Mouse (Mus musculus) urinary bladder, postnatal 10 days (tissue): ENCODE results near the gene Cnnm1.

Source experiments
- DNase-seq: peaks from one replicate; pipeline ENCODE4 v3.0.0; 2022; ENCODE audit warnings: low spot score

Cnnm1 gene

DNA sequence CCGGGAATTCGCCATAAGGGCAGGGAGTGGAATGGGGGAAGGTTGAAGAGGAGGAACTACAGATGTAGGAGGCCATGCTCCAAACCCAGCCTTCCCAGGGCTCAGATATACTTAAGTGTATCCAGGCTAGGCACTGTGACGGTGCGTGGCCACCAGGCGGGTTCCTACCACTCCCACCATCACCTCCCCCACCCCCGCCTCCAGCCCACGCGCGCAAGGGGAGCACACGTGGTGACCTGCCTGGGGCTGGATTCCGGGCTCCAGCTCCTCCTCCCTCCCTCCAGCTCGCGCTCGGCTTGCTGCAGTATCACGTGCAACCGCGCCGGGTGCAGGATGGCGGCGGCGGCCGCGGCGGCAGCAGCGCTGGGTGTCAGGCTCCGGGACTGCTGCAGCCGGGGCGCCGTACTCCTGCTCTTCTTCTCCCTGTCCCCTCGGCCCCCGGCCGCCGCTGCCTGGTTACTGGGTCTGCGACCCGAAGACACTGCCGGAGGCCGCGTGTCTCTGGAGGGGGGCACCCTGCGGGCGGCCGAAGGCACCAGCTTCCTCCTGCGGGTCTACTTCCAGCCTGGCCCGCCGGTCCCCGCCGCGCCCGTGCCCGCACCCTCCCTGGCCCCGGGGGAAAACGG, at the start of gene Cnnm1:
Gene Cnnm1, plus strand, starts transcription at position 325 of the 626 bp plus-strand sequence.
- DNase-seq = no peak

GRCm38 (mm10) chr19:43396327-43396726, 43.9 kb upstream of the Cnnm1 start:
- no peak for DNase-seq

DNA sequence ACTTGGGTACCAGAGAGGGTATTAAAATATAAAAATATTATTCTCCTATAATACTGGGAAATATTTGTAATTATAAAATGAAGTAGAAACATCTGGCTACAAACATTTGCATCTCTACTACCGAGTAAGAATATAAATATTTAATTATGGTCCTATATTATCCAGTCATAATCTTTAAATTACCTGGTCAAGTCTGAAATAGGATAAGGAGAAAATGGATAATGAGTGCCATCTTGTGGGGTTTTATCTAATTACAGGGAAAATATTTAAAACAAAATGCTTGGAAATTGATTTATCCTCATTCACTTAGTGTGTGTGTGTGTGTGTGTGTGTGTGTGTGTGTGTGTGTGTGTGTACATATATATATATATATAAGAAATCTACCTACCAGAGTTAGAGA, 33.1 kb upstream of the Cnnm1 start:
- DNase-seq = no peak

DNA sequence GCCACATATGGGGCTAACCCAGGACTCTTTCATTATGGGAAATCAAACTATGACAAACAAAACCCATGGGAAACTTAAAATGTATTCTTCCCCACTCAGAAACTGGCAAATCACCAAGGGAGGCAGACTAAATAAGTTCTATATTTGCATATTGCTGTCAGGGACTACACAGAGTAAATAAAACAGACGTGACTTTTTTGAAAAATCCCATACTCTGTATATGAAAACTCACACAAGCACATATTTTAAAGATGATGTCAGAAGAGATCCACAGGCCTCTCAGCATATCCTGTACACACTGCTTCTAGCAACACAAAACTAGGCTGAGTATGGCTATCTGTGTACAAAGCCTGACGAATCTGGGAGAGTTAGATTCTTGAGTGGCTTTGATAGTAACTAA, 24.7 kb upstream of the Cnnm1 start:
- no peak for DNase-seq

DNA sequence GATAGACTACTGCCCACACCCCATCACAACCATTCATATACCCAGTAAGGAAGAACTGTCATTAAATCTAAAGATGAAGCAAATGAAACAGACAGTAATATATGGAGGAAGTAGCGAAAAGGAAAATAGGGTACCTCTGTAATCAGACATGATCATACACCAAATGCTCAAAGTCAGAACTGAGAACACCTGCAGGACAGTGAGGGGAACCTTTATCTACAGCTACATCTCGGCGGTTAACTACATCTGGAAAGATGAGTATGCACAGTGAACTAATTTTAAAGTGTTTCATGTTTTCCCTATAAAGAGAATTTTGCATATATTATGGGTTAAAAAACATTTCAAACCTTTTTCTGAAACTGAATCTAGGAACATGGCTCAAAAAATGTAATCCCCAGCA, 19.7 kb upstream of the Cnnm1 start:
- no peak for DNase-seq

DNA sequence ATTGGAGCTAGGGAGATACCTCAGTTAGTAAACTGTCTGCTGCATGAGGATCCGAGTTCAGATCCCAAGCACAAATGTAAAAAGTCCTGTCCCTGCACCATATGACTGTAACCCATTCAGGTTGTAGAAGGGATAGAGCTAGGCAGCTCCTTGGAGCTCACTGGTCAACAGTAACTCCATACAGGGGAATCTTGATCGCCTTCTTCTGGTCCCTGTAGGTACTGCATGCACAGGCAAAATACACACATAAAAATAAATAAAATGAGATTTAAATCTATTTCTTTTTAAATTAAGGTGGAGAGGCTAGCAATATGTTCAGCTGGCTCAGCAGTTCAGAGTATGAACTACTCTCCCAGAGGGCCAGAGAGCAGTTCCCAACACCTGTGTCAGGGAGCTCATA, 16.2 kb upstream of the Cnnm1 start:
- no peak for DNase-seq

DNA sequence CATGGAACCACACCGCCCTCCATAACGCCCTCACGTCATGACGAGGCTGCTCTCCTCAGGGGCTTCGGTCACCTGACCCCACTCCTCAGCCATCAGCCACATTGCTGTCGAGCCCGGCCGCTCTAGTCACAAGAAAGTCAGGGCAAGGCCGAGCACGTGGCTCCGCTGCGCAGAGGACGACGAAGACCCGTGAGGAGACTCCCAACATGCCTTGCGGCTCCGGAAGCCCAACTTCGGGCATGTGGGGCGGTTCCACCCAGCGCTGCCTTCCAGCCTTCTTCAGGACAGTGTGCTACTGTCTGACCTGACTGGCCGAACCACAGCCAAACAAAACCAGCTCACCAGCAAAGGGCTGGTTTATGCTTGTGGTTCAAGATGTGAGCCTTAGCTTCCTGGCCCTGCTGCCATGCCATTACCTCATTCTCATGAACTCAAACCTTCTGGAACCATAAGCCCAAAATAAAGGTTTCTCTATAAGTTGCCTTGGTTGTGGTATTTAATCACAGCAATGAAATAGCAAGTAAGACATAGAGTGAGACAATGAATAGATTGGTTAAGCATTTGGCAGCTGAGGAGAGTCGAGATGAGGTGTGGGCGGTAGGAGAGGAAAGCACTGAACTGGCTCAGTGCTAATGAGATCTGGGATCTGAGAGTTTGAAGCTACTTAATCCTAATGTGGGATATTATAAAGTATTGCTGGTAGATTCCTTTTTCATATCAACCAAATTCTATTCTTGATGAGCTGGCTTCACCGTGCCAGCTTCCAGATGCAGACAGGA, 12.6 kb upstream of the Cnnm1 start:
- no peak for DNase-seq

GRCm38 (mm10) chr19:43439246-43439645, 990 bp upstream of the Cnnm1 start:
- DNase-seq = no peak

- DNase-seq = no peak
Observed at GRCm38 (mm10) chr19:43440768-43441660, 778 bp downstream of the Cnnm1 start.

GRCm38 (mm10) chr19:43441661-43441990, 1.4 kb downstream of the Cnnm1 start:
- no peak for DNase-seq

DNA sequence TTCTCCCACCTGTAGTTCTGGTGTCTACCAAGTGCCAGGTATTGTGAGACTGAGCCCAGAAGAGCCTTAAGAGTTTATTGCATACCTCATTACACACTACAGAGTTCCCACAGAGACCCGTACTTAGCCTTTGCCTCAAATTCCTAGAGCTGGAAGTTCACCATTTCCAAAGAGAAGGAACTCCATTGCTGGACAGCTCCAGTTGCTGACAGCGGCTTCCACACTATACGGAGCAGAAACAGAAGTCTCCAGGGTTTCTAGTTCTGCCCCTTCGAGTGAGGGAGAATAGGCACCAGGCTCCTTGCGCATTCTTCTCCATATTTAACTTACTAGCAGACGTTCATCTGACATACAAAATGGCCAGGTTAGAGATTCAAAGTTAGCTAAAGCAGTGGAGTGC, 2.0 kb downstream of the Cnnm1 start:
- no peak for DNase-seq

DNA sequence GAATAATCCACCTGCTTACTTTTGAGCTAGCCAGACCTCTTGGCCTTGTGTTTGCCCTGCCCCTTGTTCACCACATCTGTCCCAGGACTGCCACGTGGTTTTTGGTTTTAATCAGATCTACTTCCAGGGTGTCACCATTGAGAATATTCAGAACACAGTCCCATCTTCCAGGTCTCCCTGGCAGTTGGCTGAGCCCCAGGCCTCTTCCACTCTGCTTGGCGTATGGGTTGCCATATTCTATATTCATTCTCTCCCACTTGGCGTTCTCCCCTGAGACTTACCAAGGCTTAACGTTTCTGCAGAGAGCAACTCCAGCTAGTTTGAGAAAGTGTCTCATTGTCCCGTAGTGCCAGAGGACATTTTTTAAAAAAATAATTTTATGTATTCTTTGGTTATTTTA, 2.7 kb downstream of the Cnnm1 start:
- no peak for DNase-seq

- DNase-seq = no peak
Observed at GRCm38 (mm10) chr19:43444636-43445205, 4.5 kb downstream of the Cnnm1 start.

- no peak for DNase-seq
Observed at GRCm38 (mm10) chr19:43451563-43451962, 11.3 kb downstream of the Cnnm1 start.

GRCm38 (mm10) chr19:43452176-43452575, 11.9 kb downstream of the Cnnm1 start:
- DNase-seq = no peak

- DNase-seq = no peak
Observed at GRCm38 (mm10) chr19:43453025-43453424, 12.8 kb downstream of the Cnnm1 start.

DNA sequence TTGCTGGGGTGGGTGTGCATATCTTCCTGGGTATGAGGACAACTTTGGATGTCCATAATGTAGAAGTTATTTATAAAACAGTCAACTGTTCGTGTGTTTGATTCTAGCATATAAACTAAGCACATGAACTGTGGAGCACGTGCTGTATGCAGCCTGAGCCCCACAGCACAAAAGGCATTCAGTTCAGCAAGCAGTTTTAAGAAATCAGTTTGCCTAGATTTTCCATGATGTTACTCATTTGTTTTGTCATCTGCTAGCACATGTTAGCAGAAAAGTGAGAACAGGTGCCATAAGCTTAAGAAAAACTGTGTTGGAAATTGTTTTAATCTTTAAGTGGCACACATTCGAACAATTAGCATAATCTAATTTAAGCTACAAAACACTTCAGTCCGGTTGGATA, 19.7 kb downstream of the Cnnm1 start:
- DNase-seq = no peak

DNA sequence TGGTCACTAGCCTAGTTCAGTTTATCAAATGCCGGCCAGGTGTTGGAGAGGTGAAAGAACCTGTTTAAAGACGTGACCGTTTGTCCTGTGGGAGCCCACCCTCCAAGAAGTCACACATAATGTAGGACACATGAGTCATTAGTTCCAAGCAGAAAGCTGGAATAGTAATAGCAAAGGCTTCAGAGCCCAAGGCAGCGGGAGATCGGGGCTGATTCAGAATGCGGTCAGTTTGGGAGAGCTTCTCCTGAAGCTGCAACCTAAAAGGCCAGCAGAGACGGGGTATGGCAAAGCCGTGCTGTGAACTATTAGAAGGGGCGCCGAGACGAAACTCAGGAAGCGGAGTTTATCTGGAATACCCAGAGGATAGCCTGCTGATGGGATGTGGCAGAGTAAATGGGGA, 20.2 kb downstream of the Cnnm1 start:
- no peak for DNase-seq

DNA sequence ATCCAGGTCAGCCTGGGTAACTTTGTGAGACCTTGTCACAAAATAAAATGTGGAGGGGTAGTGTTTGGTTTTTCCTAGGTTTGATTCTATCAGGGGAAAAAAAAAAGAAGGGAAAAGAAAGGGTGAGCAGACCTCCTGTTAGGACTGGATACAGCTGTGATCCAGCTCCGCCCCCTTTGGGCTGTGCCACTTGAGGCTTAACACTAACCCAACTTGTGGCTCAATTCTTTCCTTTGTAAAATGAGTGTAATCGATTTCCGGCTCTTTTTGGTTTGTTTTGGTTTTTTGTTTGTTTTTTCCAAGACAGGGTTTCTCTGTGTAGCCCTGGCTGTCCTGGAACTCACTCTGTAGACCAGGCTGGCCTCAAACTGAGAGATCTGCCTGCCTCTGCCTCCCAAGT, 21.9 kb downstream of the Cnnm1 start:
- no peak for DNase-seq

DNA sequence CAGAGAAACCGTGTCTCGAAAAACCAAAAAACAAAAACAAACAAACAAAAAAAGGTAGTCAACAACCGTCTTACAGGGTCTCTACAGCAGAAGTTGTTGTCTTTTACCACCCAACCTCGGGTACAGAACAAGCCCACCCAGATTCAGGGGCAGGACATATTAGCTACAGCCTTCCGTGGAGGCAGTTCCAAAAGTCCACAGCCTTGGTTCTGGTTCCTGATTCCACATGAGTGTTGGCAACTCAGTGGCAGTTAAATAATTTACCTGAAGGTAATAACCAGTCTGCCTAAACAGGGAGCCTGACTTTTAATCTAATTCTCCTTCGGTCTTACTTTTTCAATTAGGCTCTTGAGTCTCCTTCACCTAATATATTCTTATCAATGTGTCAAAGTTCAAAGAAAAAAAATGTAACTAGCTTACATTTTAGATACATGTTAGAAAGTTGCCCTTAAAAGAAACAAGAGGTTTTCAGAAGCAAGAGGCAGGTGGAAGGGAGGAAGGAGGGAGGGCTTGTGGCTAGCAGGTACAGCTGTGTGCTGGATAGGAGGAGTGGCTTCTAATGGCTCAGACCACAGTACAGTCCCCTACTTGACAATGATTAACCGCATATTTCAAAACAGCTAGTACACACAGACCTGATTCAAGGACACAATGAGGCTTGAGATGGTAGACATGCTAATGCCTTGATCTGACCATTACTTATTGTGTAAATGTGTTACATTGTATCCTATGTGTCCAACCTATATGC, 23.5 kb downstream of the Cnnm1 start:
- no peak for DNase-seq

DNA sequence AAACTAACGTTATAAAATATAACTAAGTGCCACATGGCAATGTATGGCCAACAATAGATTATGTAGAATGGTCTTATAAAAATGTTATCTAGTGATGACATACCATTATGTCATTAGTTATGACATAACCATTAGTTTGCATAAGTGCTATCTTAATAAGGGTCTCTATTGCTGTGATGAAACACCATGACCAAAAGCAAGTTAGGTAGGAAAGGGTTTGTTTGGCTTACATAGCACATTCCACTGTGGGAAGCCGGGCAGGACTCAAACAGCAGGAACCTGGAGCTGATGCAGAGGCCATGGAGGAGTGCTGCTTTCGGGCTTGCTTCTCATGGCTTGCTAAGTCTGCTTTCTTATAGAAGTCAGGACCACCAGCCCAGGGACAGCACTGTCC, 24.1 kb downstream of the Cnnm1 start:
- no peak for DNase-seq

DNA sequence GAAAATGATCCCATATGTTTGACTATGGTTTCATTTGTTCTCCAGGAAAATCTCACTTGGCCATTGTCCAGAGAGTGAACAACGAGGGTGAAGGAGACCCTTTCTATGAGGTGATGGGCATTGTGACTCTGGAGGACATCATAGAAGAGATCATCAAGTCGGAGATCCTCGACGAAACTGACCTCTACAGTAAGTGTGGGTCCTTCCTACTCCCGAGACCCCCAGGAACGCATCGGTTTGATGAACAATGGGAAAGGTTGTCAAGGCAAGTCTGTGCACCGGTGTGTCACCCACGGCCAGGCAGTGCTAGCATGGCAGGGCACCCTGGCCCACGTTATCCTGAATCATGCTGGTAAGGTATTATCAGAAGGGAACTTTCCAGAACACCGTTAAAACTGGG, 24.8 kb downstream of the Cnnm1 start:
- no peak for DNase-seq
